Mouse (Mus musculus): Measurements from ENCODE around the gene Mllt11.

- TF ChIP-seq CTCF (IDR thresholded peaks at IDR 0.05; ENCODE audit: borderline replicate concordance, control insufficient read depth, extremely low read depth, insufficient read depth, low read length, poor library complexity) (no peak), POLR2A (IDR thresholded peaks at IDR 0.05; ENCODE audit: control insufficient read depth, extremely low read depth, insufficient read depth, low read length, poor library complexity) (no peak)
Observed at GRCm38 (mm10) chr3:95246465-95247231, 14.7 kb upstream of the Mllt11 start.

Data from thymus, adult 2 months (tissue).